Mouse (Mus musculus): ENCODE data around the gene Irgm1. TPM values are rescaled to one million over a fixed set of nuclear protein-coding genes. Genes with fewer than 3 reads are reported as not detected.

The Irgm1 gene
- polyA plus RNA-seq, 1 experiment from 2014 or later: 1.6 TPM

DNA sequence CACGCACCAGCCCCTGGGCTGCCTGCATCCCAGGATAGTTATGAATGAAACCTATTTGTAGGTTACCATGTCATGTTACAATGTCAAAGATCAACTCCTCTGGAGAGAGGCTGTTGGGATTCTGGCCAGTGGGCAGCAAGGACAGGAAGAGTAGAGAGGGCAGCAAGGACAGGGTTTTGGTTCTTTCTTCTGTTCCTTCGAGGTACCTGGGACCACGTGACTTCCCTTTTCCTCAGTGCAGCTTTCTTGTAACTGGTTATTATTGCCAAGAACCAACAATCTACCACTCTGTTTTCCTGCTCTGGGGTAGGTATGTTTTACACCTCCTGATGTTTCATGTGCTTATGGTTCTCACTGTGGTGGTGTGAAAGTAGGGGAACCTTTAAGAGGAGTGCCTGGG, 7.7 kb downstream of the Irgm1 start:
- H3K4me3 ChIP-seq (replicated peaks; ENCODE audit: low read length): no peak overlapping the region
- no peak for ATAC-seq
- H3K27me3 ChIP-seq (replicated peaks; ENCODE audit: control insufficient read depth, insufficient read depth, low read length): peaks cover 6% of the 10 kb centered on the region
- H3K9me3 ChIP-seq (ENCODE audit: control insufficient read depth, low read length): no peaks in the 10 kb centered on the region
- no peak overlapping the region for H3K27ac ChIP-seq (ENCODE audit: low read length)
- no peaks in the 10 kb centered on the region for H3K4me1 ChIP-seq (replicated peaks; ENCODE audit: control insufficient read depth, insufficient read depth, low read length)
- 87% methylated on average over 3 of the region's 3 CpGs for WGBS
- no peaks in the 10 kb centered on the region for H3K36me3 ChIP-seq (ENCODE audit: control insufficient read depth, insufficient read depth)
- no peak overlapping the region for H3K4me2 ChIP-seq (ENCODE audit: low read length)
- no peak overlapping the region for H3K9ac ChIP-seq (replicated peaks; ENCODE audit: low read depth, low read length)

DNA sequence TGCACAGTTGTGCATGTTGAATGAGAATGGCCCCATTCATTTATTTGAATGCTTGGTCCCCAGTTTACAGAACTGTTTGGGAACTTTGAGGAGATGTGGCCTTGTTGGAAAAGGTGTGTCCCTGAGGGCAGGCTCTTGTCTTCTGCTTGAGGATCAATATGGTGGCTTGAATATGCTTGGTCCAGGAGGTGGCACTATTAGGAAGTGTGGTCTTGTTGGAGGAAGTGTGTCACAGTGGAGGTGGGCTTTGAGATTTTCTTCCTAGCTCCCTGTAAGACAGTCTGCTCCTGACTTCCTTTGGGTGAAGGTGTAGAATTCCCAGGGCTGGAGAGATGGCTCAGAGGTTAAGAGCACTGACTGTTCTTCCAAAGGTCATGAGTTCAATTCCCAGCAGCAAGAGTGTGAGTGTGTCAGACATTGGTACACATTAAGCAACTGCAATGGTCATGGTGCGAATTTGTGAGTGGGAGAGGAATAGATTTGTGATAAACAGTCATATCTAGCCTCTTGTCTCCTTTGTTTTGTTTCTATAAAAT, 8.6 kb downstream of the Irgm1 start:
- no peak for ATAC-seq
- Histone ChIP-seq H3K27ac (ENCODE audit: low read length) (no peak overlapping the region), H3K9ac (replicated peaks; ENCODE audit: low read depth, low read length) (no peak overlapping the region), H3K9me3 (ENCODE audit: control insufficient read depth, low read length) (no peaks in the 10 kb centered on the region), H3K27me3 (replicated peaks; ENCODE audit: control insufficient read depth, insufficient read depth, low read length) (peaks cover 6% of the 10 kb centered on the region), H3K4me1 (replicated peaks; ENCODE audit: control insufficient read depth, insufficient read depth, low read length) (peaks cover 9% of the 10 kb centered on the region; the same call in 1 of the 2 replicates), H3K4me3 (replicated peaks; ENCODE audit: low read length) (no peak overlapping the region), H3K4me2 (ENCODE audit: low read length) (no peak overlapping the region), H3K36me3 (ENCODE audit: control insufficient read depth, insufficient read depth) (no peaks in the 10 kb centered on the region)
- 79% methylated on average over 1 of the region's 1 CpGs for WGBS

DNA sequence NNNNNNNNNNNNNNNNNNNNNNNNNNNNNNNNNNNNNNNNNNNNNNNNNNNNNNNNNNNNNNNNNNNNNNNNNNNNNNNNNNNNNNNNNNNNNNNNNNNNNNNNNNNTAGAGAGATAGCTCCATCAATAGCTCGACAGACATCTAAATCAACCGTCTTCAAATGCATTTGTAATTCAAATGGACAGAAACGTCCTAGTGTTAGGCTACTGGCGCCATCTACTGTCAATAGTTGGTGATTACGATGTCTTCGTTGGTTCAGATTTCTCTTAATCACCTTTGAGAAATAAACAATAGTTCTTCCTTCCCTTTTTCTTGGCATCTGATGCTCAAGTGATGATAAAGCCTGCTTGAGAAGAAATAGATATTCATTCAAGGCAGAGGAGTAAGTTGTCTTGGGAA, 12.5 kb downstream of the Irgm1 start:
- Histone ChIP-seq H3K4me3 (replicated peaks; ENCODE audit: low read length) (peak overlapping the region; percentile 50), H3K4me2 (ENCODE audit: low read length) (peak overlapping the region; percentile 98), H3K9me3 (ENCODE audit: control insufficient read depth, low read length) (no peaks in the 10 kb centered on the region), H3K9ac (replicated peaks; ENCODE audit: low read depth, low read length) (no peak overlapping the region), H3K36me3 (ENCODE audit: control insufficient read depth, insufficient read depth) (no peaks in the 10 kb centered on the region), H3K27me3 (replicated peaks; ENCODE audit: control insufficient read depth, insufficient read depth, low read length) (peaks cover 6% of the 10 kb centered on the region), H3K4me1 (replicated peaks; ENCODE audit: control insufficient read depth, insufficient read depth, low read length) (peaks cover 31% of the 10 kb centered on the region), H3K27ac (ENCODE audit: low read length) (no peak overlapping the region)
- 0% methylated on average over 6 of the region's 6 CpGs for WGBS
- ATAC-seq: no peak

DNA sequence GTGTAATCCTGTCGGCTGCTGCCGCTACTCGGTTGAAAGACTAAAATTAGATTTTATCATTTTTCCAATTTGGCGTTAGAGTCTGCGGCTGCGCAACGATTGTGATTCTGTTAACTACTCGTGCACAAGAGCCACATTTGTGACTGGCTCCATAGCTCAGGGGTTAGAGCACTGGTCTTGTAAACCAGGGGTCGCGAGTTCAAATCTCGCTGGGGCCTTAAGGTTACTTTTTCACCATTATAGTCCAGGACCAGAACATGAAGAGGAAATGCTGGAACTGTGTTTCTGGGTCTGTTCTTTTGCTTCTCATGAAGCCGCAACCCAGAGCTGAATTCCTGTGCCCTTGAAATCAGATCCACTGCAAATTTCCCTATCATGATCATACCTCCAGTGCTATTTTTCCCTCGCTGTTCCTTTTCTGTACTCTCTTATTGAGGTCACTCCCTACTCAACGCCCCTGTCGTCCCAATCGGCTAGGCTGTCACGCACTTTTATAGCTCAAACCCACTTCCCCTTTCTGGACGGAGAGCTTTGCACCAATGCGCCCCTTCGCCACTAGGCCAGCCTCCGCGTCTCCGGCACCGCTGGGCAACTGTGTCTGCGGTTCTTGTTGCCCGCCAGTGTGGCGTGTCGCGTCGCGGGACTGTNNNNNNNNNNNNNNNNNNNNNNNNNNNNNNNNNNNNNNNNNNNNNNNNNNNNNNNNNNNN, 17.9 kb downstream of the Irgm1 start:
- Histone ChIP-seq H3K4me3 (replicated peaks; ENCODE audit: low read length) (peak overlapping the region; percentile 68), H3K9ac (replicated peaks; ENCODE audit: low read depth, low read length) (peak overlapping the region; percentile 50), H3K36me3 (ENCODE audit: control insufficient read depth, insufficient read depth) (no peaks in the 10 kb centered on the region), H3K27me3 (replicated peaks; ENCODE audit: control insufficient read depth, insufficient read depth, low read length) (no peaks in the 10 kb centered on the region; the same call in 1 of the 2 replicates), H3K27ac (ENCODE audit: low read length) (no peak overlapping the region), H3K4me1 (replicated peaks; ENCODE audit: control insufficient read depth, insufficient read depth, low read length) (peaks cover 41% of the 10 kb centered on the region), H3K9me3 (ENCODE audit: control insufficient read depth, low read length) (no peaks in the 10 kb centered on the region), H3K4me2 (ENCODE audit: low read length) (peak overlapping the region; percentile 98)
- WGBS: under 1% methylated on average over 31 of the region's 31 CpGs
- peak; percentile 62 for ATAC-seq

DNA sequence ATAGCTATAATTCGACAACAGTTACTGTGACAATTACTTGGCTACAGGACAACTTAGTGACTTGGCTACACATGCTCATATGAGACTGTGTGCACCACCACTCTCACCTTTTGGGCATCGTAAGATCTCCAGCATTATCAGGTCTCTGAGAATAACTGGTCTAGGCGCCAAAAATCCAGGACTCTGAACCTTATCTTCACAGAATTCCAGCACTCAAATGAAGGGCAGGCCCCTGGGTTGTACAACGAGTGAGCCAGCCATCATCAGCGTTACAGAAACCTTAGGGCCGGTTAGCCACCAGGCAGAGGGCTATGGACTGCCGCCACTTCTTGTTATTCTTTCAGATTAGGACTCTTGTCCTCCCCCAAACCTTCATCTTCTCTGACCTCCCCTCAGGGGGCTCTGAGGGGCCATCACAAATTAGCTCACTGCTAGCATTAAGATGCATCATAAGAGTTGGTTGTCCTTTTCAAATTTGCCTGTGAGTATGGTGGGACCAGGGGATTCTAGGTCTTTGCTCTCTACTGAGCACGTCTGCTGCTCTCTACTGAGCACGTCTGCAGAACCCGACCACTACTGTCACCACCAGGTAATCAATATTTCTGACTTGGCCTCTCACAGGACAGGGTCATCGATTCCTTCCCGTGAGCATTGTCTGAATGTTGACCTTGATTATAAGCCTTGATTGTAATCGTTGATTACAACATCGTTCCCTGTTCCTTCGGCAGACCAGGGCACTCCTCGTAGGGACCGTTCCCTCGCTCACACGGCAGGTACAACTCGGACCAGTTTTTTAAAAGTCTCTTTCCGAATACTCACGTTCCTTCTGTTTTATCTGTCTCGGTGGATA, 18.6 kb downstream of the Irgm1 start:
- ATAC-seq: peak; percentile 7
- Histone ChIP-seq H3K9me3 (ENCODE audit: control insufficient read depth, low read length) (no peaks in the 10 kb centered on the region), H3K27me3 (replicated peaks; ENCODE audit: control insufficient read depth, insufficient read depth, low read length) (no peaks in the 10 kb centered on the region; the same call in 1 of the 2 replicates), H3K27ac (ENCODE audit: low read length) (no peak overlapping the region), H3K36me3 (ENCODE audit: control insufficient read depth, insufficient read depth) (no peaks in the 10 kb centered on the region), H3K9ac (replicated peaks; ENCODE audit: low read depth, low read length) (peak overlapping the region; percentile 50), H3K4me1 (replicated peaks; ENCODE audit: control insufficient read depth, insufficient read depth, low read length) (peaks cover 33% of the 10 kb centered on the region), H3K4me3 (replicated peaks; ENCODE audit: low read length) (peak overlapping the region; percentile 68), H3K4me2 (ENCODE audit: low read length) (peak overlapping the region; percentile 98)
- 7% methylated on average over 23 of the region's 23 CpGs for WGBS

DNA sequence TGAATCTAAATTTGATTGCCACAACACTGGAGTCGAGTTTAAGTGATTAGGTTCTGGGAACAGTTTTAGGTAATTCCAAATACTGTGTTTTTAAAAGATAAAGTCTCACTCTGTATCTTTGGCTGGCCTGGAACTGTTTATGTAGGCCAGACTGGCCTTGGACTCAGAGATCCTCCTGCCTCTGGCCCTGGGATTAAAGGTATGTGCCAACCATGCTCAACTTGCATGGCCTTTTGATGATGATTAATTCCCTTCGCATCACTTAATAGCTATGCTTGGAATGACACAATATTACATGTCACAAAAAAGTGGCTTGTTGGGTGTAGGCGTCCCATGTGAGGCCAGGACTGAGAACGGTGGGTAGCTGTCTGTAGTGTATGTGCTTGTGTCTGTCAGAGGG, 19.3 kb downstream of the Irgm1 start:
- ATAC-seq: no peak
- no peaks in the 10 kb centered on the region; the same call in 1 of the 2 replicates for H3K27me3 ChIP-seq (replicated peaks; ENCODE audit: control insufficient read depth, insufficient read depth, low read length)

DNA sequence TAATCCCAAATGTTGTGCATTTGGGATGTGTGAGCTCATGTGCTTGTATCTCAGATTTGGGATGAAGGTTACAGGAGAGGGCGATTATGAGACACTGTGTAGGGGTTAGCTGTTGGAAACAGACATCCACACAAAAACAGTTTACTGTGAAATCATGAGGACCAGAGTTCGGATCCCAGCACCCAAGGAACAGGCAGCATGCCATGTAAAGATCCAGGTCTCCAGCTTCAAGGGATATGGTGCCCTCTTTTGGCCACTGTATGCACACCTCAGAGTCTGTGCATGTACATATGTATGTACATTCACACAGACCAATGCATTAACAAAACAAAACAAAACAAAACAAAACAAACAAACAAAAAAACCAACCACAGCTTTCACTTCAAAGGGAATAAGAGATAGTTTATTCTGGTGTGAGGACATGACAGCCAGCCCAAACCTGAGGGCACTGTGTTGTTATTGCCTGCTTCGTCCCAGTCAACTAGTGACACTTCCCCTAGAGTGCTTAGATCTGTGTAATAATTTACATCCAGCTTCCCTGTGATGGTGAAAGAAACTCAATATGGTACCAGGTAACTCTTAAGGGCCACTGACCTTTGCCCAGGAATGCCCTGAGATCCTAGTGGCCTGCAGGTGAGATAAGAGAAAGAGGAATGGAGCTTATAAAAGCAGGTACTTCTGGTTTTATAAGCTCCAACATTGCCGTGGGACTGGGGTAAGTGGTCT, 20.1 kb downstream of the Irgm1 start:
- H3K4me3 ChIP-seq (replicated peaks; ENCODE audit: low read length): no peak overlapping the region
- H3K4me2 ChIP-seq (ENCODE audit: low read length): no peak overlapping the region
- 84% methylated on average over 4 of the region's 4 CpGs for WGBS

More for the DNA sequence above, 19.3 kb downstream of the Irgm1 start:
- Histone ChIP-seq H3K4me1 (replicated peaks; ENCODE audit: control insufficient read depth, insufficient read depth, low read length) (peaks cover 28% of the 10 kb centered on the region), H3K9me3 (ENCODE audit: control insufficient read depth, low read length) (no peaks in the 10 kb centered on the region), H3K27ac (ENCODE audit: low read length) (no peak overlapping the region), H3K4me3 (replicated peaks; ENCODE audit: low read length) (peak overlapping the region; percentile 68; the same call in 1 of the 2 replicates), H3K4me2 (ENCODE audit: low read length) (peak overlapping the region; percentile 98), H3K36me3 (ENCODE audit: control insufficient read depth, insufficient read depth) (no peaks in the 10 kb centered on the region), H3K9ac (replicated peaks; ENCODE audit: low read depth, low read length) (no peak overlapping the region; the same call in 1 of the 2 replicates)
- 72% methylated on average over 4 of the region's 4 CpGs for WGBS

DNA sequence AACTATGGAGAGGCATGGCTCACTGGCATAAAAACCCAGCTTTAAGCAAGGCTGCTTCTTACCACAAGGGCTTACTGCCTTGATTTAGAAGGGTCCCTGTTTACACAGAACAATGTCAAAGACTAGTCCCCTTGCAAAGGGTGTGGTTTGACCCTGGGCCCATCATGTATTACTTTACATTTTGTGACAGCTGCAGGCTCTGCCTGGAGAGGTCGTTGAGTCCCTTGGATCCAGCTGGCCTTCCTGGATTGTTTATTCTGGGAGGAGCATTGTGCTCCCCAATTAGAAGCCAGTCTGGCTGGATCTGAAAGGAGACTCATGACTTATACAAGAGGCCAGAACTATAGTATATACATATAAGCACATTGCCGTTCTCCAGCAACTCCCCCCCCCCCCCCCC, 21.2 kb downstream of the Irgm1 start:
- ATAC-seq: no peak
- H3K27ac ChIP-seq (ENCODE audit: low read length): no peak overlapping the region
- H3K4me1 ChIP-seq (replicated peaks; ENCODE audit: control insufficient read depth, insufficient read depth, low read length): peaks cover 23% of the 10 kb centered on the region
- no peak overlapping the region for H3K4me2 ChIP-seq (ENCODE audit: low read length)
- H3K4me3 ChIP-seq (replicated peaks; ENCODE audit: low read length): no peak overlapping the region
- H3K9ac ChIP-seq (replicated peaks; ENCODE audit: low read depth, low read length): no peak overlapping the region
- H3K36me3 ChIP-seq (ENCODE audit: control insufficient read depth, insufficient read depth): no peaks in the 10 kb centered on the region
- 37% methylated on average over 2 of the region's 2 CpGs for WGBS
- H3K9me3 ChIP-seq (ENCODE audit: control insufficient read depth, low read length): no peaks in the 10 kb centered on the region
- no peaks in the 10 kb centered on the region; the same call in 1 of the 2 replicates for H3K27me3 ChIP-seq (replicated peaks; ENCODE audit: control insufficient read depth, insufficient read depth, low read length)

More for the DNA sequence above, 20.1 kb downstream of the Irgm1 start:
- Histone ChIP-seq H3K4me1 (replicated peaks; ENCODE audit: control insufficient read depth, insufficient read depth, low read length) (peaks cover 23% of the 10 kb centered on the region), H3K9me3 (ENCODE audit: control insufficient read depth, low read length) (no peaks in the 10 kb centered on the region), H3K9ac (replicated peaks; ENCODE audit: low read depth, low read length) (no peak overlapping the region), H3K27ac (ENCODE audit: low read length) (no peak overlapping the region), H3K27me3 (replicated peaks; ENCODE audit: control insufficient read depth, insufficient read depth, low read length) (no peaks in the 10 kb centered on the region; the same call in 1 of the 2 replicates), H3K36me3 (ENCODE audit: control insufficient read depth, insufficient read depth) (no peaks in the 10 kb centered on the region)
- no peak for ATAC-seq

Measured in forebrain, embryonic 16.5 days (tissue).